Mouse (Mus musculus) brain, embryonic 14.5 days (tissue): ENCODE results near the gene Inmt.

Experiments used
- CTCF ChIP-seq: fragments of 200-500 bp; IDR thresholded peaks from 2 replicates; pipeline ENCODE4 v1.5.1; 2012; ENCODE audit warnings: inconsistent platforms, mild to moderate bottlenecking, moderate library complexity, borderline replicate concordance; ENCODE audit not compliant: insufficient read depth, insufficient read length; ENCODE audit errors: extremely low read depth
- POLR2A ChIP-seq: fragments of 200-500 bp; IDR thresholded peaks from 2 replicates; pipeline ENCODE4 v1.6.1; 2012; ENCODE audit warnings: mild to moderate bottlenecking, inconsistent platforms, borderline replicate concordance; ENCODE audit not compliant: poor library complexity, insufficient read depth, insufficient read length, severe bottlenecking; ENCODE audit errors: extremely low read depth

- TF ChIP-seq POLR2A (no peak), CTCF (no peak)
These were observed 44.2 kb downstream of the Inmt start for GRCm38 (mm10) chr6:55130631-55131030.
